Mouse (Mus musculus) mesoderm, embryonic 11.5 days (tissue): ENCODE measurements around the gene Isg20.

Experiments used
- DNase-seq: peaks from one replicate; pipeline ENCODE4 v3.0.0-alpha.2; 2012; ENCODE audit warnings: low read depth, low spot score

Isg20 gene

GRCm38 (mm10) chr7:78903174-78903870 is 9.9 kb upstream of the Isg20 start:
- no peak for DNase-seq

- no peak for DNase-seq
Measured at GRCm38 (mm10) chr7:78904175-78904574, 9.0 kb upstream of the Isg20 start.

- DNase-seq = no peak
Measured at GRCm38 (mm10) chr7:78909026-78909425, 4.2 kb upstream of the Isg20 start.

GRCm38 (mm10) chr7:78910336-78911098 is 2.7 kb upstream of the Isg20 start:
- DNase-seq = peak; percentile 30

GRCm38 (mm10) chr7:78911209-78911608 is 2.0 kb upstream of the Isg20 start:
- no peak for DNase-seq

GRCm38 (mm10) chr7:78912253-78912973 is 811 bp upstream of the Isg20 start:
- DNase-seq = peak; percentile 32

- no peak for DNase-seq
Measured at GRCm38 (mm10) chr7:78913649-78914544, 673 bp downstream of the Isg20 start.

- no peak for DNase-seq
Measured at GRCm38 (mm10) chr7:78914545-78914845, 1.3 kb downstream of the Isg20 start.

GRCm38 (mm10) chr7:78914896-78915510 is 1.8 kb downstream of the Isg20 start:
- DNase-seq = no peak

GRCm38 (mm10) chr7:78918686-78919085 is 5.5 kb downstream of the Isg20 start:
- DNase-seq = no peak

- no peak for DNase-seq
Measured at GRCm38 (mm10) chr7:78922506-78922905, 9.3 kb downstream of the Isg20 start.

GRCm38 (mm10) chr7:78924300-78924699 is 11.1 kb downstream of the Isg20 start:
- peak; percentile 87 for DNase-seq

GRCm38 (mm10) chr7:78924796-78925195 is 11.6 kb downstream of the Isg20 start:
- no peak for DNase-seq

- DNase-seq = no peak
Measured at GRCm38 (mm10) chr7:78925680-78926079, 12.5 kb downstream of the Isg20 start.

- DNase-seq = no peak
Measured at GRCm38 (mm10) chr7:78926156-78926555, 12.9 kb downstream of the Isg20 start.

- no peak for DNase-seq
Measured at GRCm38 (mm10) chr7:78927266-78927665, 14.0 kb downstream of the Isg20 start.

GRCm38 (mm10) chr7:78938957-78939602 is 25.9 kb downstream of the Isg20 start:
- no peak for DNase-seq

GRCm38 (mm10) chr7:78940971-78941370 is 27.7 kb downstream of the Isg20 start:
- DNase-seq = no peak

GRCm38 (mm10) chr7:78942544-78942943 is 29.3 kb downstream of the Isg20 start:
- DNase-seq = no peak

GRCm38 (mm10) chr7:78953886-78954572 is 40.8 kb downstream of the Isg20 start:
- peak; percentile 5 for DNase-seq
